Mouse (Mus musculus) urinary bladder, postnatal 10 days (tissue): ENCODE data around the gene Hist1h1b.
A peak's percentile ranks its signal among the peaks of the same experiment; 100 is the strongest.
"Not testable (repeated sequence)": the region's sequence is repeated elsewhere in the genome, so short reads cannot be mapped to it uniquely, and the experiment has no call there.

Source experiments
- DNase-seq: peaks from one replicate; pipeline ENCODE4 v3.0.0; 2022; ENCODE audit warnings: low spot score

The Hist1h1b gene

GRCm38 (mm10) chr13:21779767-21780731 is at the start of gene Hist1h1b:
Hist1h1b (minus strand) TSS chr13:21780625.
- DNase-seq = peak; percentile 9

- DNase-seq = no peak
Observed at GRCm38 (mm10) chr13:21828511-21828910, 48.1 kb upstream of the Hist1h1b start.

GRCm38 (mm10) chr13:21820082-21820890 is 39.9 kb upstream of the Hist1h1b start:
- DNase-seq = not testable (repeated sequence)

GRCm38 (mm10) chr13:21812092-21812491 is 31.7 kb upstream of the Hist1h1b start:
- not testable (repeated sequence) for DNase-seq

GRCm38 (mm10) chr13:21811539-21811938 is 31.1 kb upstream of the Hist1h1b start, which contains the start of gene Hist1h4m:
Hist1h4m (plus strand) TSS chr13:21811746.
- DNase-seq = not testable (repeated sequence)

- DNase-seq = not testable (repeated sequence)
Observed at GRCm38 (mm10) chr13:21811074-21811473, 30.6 kb upstream of the Hist1h1b start.

GRCm38 (mm10) chr13:21810073-21810472 is 29.6 kb upstream of the Hist1h1b start, which contains the start of the genes Hist1h2bq and Hist1h2ao:
Hist1h2bq (minus strand) TSS chr13:21810197.
Hist1h2ao (plus strand) TSS chr13:21810465.
- not testable (repeated sequence) for DNase-seq

GRCm38 (mm10) chr13:21803058-21803457 is 22.6 kb upstream of the Hist1h1b start:
- not testable (repeated sequence) for DNase-seq

- not testable (repeated sequence) for DNase-seq
Observed at GRCm38 (mm10) chr13:21797163-21797562, 16.7 kb upstream of the Hist1h1b start.

GRCm38 (mm10) chr13:21795584-21795983 is 15.2 kb upstream of the Hist1h1b start:
- DNase-seq = no peak

- DNase-seq = no peak
Observed at GRCm38 (mm10) chr13:21790601-21791283, 10.3 kb upstream of the Hist1h1b start.

- no peak for DNase-seq
Observed at GRCm38 (mm10) chr13:21789925-21790324, 9.5 kb upstream of the Hist1h1b start.

GRCm38 (mm10) chr13:21787760-21788593 is 7.6 kb upstream of the Hist1h1b start:
- no peak for DNase-seq

GRCm38 (mm10) chr13:21786899-21787629 is 6.6 kb upstream of the Hist1h1b start, which contains the start of the genes Hist1h2an and Hist1h2bp:
Hist1h2an (minus strand) TSS chr13:21787218.
Hist1h2bp (plus strand) TSS chr13:21787461.
- DNase-seq = peak; percentile 27

- no peak for DNase-seq
Observed at GRCm38 (mm10) chr13:21786189-21786898, 5.9 kb upstream of the Hist1h1b start.

- DNase-seq = no peak
Observed at GRCm38 (mm10) chr13:21784311-21784710, 3.9 kb upstream of the Hist1h1b start.

GRCm38 (mm10) chr13:21783734-21784161 is 3.3 kb upstream of the Hist1h1b start:
- no peak for DNase-seq

- DNase-seq = no peak
Observed at GRCm38 (mm10) chr13:21783255-21783617, 2.8 kb upstream of the Hist1h1b start, which contains the start of gene Hist1h3i. Hist1h3i (minus strand) TSS chr13:21783370.
